Mouse (Mus musculus): Measurements from ENCODE around the gene Ptprm.
"Not testable (repeated sequence)": the region's sequence is repeated elsewhere in the genome, so short reads cannot be mapped to it uniquely, and the experiment has no call there.

Gene Ptprm

GRCm38 (mm10) chr17:66852496-66852895 lies 501.8 kb downstream of the Ptprm start:
- DNase-seq = no peak

GRCm38 (mm10) chr17:66847011-66847410 lies 507.2 kb downstream of the Ptprm start:
- not testable (repeated sequence) for DNase-seq

DNA sequence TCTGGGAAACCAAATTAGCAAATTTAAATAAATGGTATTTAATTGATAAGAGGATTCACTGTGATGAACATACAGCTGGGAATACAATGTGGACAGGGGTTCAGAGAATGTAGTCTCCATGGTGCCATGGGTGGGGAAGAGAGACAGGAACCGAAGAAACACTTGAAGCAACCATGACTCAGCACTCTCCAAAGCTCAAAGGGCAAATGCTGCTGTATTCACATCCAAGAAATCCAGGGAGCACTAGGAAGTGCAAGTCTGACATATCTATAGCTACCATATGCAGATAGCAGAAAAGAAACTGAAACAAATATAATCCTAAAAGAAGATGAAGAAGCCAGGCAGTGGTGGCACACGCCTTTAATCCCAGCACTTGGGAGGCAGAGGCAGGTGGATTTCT lies 531.9 kb downstream of the Ptprm start:
- DNase-seq = no peak

DNA sequence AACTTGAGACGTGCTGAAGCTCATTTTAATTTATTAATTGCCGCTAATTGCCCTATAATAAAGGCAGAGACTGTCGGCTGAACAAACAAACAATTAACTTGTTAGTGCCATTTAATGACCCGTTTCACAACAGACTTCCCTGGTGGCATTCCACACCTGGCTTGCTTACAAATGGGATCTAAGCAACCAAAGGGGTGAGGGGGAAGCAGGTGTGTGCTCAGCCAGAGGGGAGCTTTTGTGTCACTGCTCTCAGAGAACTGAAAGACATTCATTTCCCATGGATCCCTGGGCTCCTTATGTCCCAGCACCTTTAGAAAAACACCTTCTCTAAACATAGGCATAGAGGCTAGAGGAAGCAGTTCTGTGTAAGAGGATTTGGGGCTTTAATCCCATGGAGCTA lies 536.9 kb downstream of the Ptprm start:
- DNase-seq = no peak

- no peak for DNase-seq
Observed at GRCm38 (mm10) chr17:66815921-66816320, 538.3 kb downstream of the Ptprm start.

DNA sequence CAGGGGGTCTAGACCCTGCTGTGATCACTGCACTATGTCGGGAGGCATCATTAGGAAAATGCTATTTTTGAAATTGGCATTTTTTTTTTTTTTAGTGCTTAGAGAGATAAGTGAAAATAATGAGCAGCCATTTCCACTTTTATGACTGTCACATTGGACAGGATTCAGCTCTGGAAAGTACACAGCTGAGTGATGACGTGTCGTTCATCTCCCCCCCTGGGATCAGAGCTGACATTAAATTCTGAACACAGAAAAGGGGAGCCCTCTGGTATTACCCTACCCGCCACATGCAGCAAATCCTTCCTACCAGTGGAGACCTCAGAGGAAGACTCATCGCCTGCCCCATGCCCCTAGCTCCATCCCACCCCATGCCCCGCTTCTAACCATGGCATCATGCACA lies 540.5 kb downstream of the Ptprm start:
- no peak for DNase-seq

GRCm38 (mm10) chr17:66813346-66813745 lies 540.9 kb downstream of the Ptprm start:
- no peak for DNase-seq

- no peak for DNase-seq
Observed at GRCm38 (mm10) chr17:66809786-66810185, 544.5 kb downstream of the Ptprm start.

DNA sequence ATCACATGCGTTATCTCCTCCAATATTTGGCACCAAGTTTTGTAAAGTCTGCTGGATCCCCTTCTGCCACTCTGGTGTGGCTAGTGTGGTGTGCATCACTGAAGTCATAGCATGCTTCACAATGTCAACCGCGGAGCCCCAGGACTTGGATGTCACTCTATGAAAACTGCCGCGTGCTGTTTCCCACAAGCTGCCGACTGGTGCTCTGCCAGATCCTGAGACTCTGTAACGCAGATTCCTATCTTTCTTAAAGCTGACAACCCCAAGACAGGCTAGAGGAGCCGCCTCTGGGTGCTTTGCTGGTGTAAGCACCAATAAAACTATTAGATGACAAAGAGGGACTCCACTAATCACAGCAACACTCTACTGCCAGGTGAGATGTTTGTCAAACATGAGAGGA lies 546.1 kb downstream of the Ptprm start:
- no peak for DNase-seq

- DNase-seq = no peak
Observed at GRCm38 (mm10) chr17:66801831-66802687, 552.2 kb downstream of the Ptprm start.

DNA sequence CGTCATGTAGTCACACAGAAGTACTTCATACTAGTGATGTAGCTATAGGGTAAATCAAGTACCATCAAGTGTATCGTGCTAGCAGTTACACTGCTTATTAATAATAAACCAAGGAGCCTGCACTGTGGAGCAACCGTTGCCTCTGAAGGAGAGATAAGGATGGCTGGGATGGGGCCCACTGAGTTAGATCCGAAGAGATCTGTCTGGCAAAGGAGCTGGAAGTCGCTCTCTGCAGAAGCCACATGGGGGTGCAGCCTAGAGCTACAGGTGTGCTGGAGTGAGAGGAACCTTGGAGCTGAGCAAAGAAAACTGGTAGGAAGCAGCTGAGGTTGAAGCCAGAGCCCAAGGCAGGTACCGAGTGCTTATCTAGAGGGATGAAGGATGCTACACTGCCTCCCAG lies 554.0 kb downstream of the Ptprm start:
- no peak for DNase-seq

DNA sequence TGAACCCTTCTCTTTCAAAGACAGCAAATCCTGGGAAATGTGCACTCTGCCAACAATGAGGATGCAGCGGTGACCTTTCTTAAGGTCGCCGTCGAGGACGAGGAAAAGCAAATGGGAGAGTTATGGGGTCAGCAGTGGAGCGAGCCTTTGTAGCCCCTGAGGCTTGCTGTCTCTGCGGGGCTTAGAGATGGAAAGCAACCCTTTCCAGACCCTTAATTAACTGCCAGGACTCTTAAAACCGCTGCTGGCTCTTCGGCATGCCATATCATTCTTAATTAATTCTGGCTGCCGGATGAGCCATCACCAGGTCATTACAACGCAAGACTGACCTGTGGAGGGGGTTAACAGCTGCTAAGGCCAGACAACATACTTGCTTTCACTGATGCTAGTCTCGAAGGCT lies 568.1 kb downstream of the Ptprm start:
- no peak for DNase-seq

- DNase-seq = no peak
Observed at GRCm38 (mm10) chr17:66785586-66785985, 568.7 kb downstream of the Ptprm start.

DNA sequence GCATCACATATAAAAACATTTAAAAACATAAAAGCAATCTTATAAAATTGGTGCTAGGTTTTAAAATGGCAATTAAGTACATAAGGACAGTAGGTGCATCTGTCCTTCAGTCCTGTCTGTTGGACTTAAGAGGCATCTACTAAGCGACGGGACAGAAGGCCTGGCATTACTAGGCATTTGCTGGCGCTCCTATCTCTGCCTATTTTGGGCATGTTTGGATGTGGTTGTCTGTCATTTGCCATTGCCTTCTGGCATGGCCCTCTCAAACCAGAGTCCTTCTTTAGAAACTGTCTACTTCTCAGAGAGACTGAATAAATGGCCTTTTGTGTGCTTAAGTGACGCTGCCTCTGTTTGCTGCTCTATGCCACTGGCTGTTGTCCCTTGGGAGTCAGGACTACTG lies 570.7 kb downstream of the Ptprm start:
- no peak for DNase-seq

GRCm38 (mm10) chr17:66783075-66783492 lies 571.2 kb downstream of the Ptprm start:
- DNase-seq = no peak

- DNase-seq = peak; percentile 63
Observed at GRCm38 (mm10) chr17:66781910-66782309, 572.3 kb downstream of the Ptprm start.

DNA sequence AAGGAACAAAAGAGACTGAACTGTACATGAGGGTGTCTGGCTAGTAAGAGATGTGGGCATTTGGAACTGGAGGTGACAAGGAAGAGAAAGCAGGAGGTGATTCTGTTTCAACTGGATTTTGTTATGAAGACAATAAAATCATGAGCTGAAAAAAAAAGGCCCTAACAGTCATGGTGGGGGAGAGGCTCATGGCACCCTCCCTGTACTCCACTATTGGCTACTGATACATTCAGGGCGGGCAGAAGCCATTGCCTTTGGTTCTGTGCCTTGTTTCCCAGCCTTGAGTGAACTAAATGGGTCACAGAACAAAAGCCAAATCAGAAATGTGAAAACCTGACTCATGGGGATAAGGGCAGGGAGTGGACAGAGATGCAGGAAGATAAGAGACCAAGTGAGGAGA lies 575.2 kb downstream of the Ptprm start:
- DNase-seq = no peak

GRCm38 (mm10) chr17:66769365-66770363 lies 584.6 kb downstream of the Ptprm start:
- no peak for DNase-seq

GRCm38 (mm10) chr17:66768689-66769275 lies 585.5 kb downstream of the Ptprm start:
- no peak for DNase-seq

DNA sequence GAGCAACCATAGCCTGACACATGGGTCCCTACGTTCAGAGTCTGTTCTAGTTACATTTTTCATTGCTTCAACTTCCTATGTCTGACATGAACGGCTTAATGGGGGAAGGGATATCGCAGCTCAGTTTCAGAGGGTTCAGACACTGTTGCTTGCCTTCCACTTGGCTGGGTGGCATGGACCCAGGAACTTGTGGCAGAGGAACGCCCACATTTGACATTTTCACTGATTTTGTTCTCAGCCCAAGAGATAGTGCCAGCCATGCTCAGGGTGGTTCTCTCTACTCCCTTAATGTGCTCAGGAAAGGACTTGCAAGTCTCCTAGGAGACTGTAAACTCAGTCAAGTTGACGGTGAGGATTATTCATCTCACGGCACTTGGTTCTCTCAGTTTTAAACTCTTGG lies 588.1 kb downstream of the Ptprm start:
- no peak for DNase-seq

DNA sequence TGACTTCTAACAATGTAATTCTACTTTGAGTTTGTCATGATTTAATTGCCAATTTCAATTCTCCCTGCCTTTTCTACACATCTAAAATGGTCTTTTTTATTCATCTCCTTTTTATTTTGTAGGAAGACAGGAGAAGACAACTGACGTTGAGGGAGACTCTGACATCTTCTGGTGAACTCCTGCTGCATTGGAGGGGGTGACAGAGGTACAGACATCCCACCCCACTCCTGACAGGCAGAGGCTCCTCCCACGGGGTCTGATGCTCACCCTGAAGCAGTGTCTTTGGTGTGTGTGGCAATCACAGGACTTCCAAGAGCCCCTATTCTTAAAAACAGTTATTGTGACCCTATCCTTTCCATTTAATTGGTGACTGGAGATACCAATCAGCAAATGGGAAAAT lies 589.8 kb downstream of the Ptprm start:
- no peak for DNase-seq

- no peak for DNase-seq
Observed at GRCm38 (mm10) chr17:66762716-66763115, 591.5 kb downstream of the Ptprm start.

Measured in right cerebral cortex, adult 18-20 months (tissue).